Mouse (Mus musculus) kidney, embryonic 15.5 days (tissue): ENCODE results near the gene Mrps18a. TPM values are rescaled to one million over a fixed set of nuclear protein-coding genes. Genes with fewer than 3 reads are reported as not detected.

Experiments
- ATAC-seq: fragments of 200-750 bp; cut with Nextera tagmentation; replicated peaks from 2 replicates; pipeline ENCODE4 v1.8.0; 2017; ENCODE audit warnings: moderate TSS enrichment; ENCODE audit not compliant: low FRiP score
- H3K27ac ChIP-seq: fragments of 300-500 bp; sonication (generic); 2 replicates; pipeline ENCODE4 v1.5.1; 2015; ENCODE audit warnings: mild to moderate bottlenecking, inconsistent platforms
- H3K27me3 ChIP-seq: fragments of 300-500 bp; sonication (generic); 2 replicates; pipeline ENCODE4 v1.6.1; 2015; ENCODE audit warnings: inconsistent platforms
- H3K36me3 ChIP-seq: fragments of 300-500 bp; sonication (generic); 2 replicates; pipeline ENCODE4 v1.6.1; 2015; ENCODE audit warnings: inconsistent platforms
- H3K4me1 ChIP-seq: fragments of 300-500 bp; sonication (generic); 2 replicates; pipeline ENCODE4 v1.6.1; 2015; ENCODE audit warnings: inconsistent platforms
- H3K4me2 ChIP-seq: fragments of 300-500 bp; sonication (generic); 2 replicates; pipeline ENCODE4 v1.6.1; 2015; ENCODE audit warnings: moderate library complexity, mild to moderate bottlenecking, inconsistent platforms
- H3K4me3 ChIP-seq: fragments of 300-500 bp; sonication (generic); replicated peaks from 2 replicates; pipeline ENCODE4 v1.5.1; 2015; ENCODE audit warnings: mild to moderate bottlenecking, inconsistent platforms
- H3K9ac ChIP-seq: fragments of 300-500 bp; sonication (generic); 2 replicates; pipeline ENCODE4 v1.6.1; 2015; ENCODE audit warnings: mild to moderate bottlenecking, inconsistent platforms
- H3K9me3 ChIP-seq: fragments of 300-500 bp; sonication (generic); replicated peaks from 2 replicates; pipeline ENCODE4 v1.6.1; 2016; ENCODE audit warnings: inconsistent platforms
- WGBS: fragments of 180-500 bp; shearing (Covaris S2); methylation state at CpG from one replicate; pipeline ENCODE4 v1.1.7; 2015; ENCODE audit warnings: mixed read lengths; 5-methylcytosine and 5-hydroxymethylcytosine counted together
- polyA plus RNA-seq: library from polyadenylated mRNA; unstranded; fragments of >200 nt; fragmentation: Nextera tagmentation; extraction: Ambion mirVana; gene quantifications from 2 replicates; pipeline ENCODE4 v1.2.1, GENCODE M21; 2015

Mrps18a gene
- polyA plus RNA-seq: 154 and 155 TPM in 2 replicates

DNA sequence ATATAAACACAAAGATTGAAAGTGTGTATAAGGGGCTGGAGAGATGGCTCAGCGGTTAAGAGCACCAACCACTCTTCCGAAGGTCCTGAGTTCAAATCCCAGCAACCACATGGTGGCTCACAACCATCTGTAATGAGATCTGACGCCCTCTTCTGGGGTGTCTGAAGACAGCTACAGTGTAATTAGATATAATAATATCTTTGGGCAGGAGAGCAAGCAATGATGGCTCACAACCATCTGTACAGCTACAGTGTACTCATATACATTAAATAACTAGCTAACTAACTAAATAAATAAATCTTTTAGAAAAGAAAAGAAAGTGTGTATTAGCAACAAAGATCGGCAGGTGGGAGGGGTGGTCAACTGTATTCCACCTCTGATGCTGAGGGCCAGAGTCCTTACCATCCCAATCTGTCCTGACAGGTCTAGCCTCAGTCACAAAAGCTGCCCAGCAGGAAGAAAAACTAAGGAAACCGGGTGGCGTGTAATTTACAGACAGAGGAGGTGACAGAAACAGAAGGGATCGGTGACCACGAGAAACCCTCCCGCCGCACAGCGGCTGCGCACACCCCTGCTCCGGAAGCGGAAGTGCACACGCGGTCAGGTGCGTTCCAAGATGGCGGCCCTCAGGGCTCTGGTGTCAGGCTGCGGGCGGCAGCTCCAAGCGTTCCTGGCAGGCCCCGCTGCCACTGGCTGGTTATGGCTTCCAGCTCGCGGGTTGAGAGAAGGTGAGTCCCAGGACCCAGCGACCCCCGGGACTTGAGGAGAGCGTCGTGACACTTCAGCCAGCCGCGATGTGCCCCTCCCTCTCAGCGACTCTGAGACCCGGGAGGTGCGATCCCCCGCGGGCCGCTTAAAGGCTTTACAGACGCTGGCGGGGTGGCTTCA lies at the start of gene Mrps18a:
TSS of gene Mrps18a (plus strand) at position 585 of the 888 bp plus-strand sequence.
- Histone ChIP-seq H3K27me3 (0 out of 2 replicates have a peak, but pooled peaks cover 4% of the 10 kb centered on the region), H3K36me3 (peaks cover 12% of the 10 kb centered on the region; the same call in 1 of the 2 replicates)

DNA sequence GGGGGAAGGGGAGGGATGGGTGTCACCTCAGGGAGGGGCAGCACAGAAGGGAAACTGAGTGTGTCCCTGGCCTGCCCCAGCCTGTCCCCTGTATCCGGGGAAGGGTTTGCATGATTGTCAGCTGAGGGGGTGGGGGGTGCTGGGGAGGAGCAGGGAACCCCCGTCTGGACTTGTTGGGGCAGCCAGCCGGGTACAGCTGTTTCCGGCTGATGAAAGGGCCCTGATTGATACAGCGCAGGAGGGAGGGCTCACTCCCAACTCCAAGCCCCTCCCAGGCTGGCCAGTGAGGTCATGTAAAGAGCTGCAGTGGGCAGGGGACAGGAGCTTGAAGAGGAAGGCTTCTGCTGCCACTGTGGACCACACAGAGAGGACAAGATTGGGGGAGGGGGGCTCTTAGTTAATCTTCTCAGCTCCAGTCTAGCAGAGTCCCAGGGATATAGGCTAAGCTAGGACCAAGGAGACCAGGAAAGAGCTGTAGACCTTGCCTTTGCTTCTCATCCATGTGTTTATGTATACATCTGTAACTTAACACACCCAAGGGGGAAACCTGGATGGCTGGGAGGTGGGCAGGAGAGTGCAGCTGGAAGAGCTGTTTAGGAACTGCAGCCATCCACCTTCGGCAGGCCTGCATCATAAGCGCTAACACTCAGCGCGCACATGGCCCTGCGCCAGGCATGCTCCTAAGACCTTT lies 47.4 kb upstream of the Mrps18a start:
- peak overlapping the region; percentile 33 for H3K4me2 ChIP-seq
- H3K27me3 ChIP-seq: no peaks in the 10 kb centered on the region
- peak overlapping the region; percentile 75 for H3K27ac ChIP-seq
- H3K9ac ChIP-seq: no peak overlapping the region
- H3K9me3 ChIP-seq: no peaks in the 10 kb centered on the region
- peaks cover 20% of the 10 kb centered on the region for H3K4me1 ChIP-seq
- no peak overlapping the region for H3K4me3 ChIP-seq
- 18% methylated on average over 10 of the region's 10 CpGs for WGBS
- ATAC-seq: peak; percentile 80
- H3K36me3 ChIP-seq: no peaks in the 10 kb centered on the region

More for the DNA sequence above, at the start of gene Mrps18a:
- Histone ChIP-seq H3K4me3 (peak within 1 kb of the TSS; percentile 91), H3K4me1 (peaks cover 23% of the 10 kb centered on the region), H3K4me2 (peak within 1 kb of the TSS; percentile 86), H3K9ac (peak within 1 kb of the TSS; percentile 75), H3K9me3 (no peaks in the 10 kb centered on the region), H3K27ac (peak within 1 kb of the TSS; percentile 79)
- ATAC-seq: peak; percentile 94
- WGBS: 5% methylated on average over 38 of the region's 38 CpGs

DNA sequence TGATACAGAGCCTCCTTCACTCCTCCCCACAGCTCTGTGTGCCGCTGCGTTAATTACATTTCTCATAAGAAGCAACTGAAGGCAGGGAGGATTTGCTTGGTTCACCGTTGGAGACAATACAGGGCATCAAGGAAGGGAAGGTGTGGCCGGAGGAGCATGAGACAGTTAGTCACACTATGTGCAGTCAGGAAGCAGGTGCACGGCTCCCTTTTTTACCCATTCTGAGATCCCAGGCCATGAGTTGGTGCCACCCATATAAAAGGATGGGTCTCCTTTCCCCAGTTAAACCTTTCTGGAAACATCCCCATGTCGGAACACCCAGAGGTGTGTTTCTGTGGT lies 46.8 kb upstream of the Mrps18a start:
- Histone ChIP-seq H3K9me3 (no peaks in the 10 kb centered on the region), H3K27ac (peak overlapping the region; percentile 75; the same call in 1 of the 2 replicates), H3K4me3 (no peak overlapping the region), H3K36me3 (no peaks in the 10 kb centered on the region), H3K4me1 (peaks cover 20% of the 10 kb centered on the region), H3K27me3 (no peaks in the 10 kb centered on the region), H3K9ac (no peak overlapping the region), H3K4me2 (peak overlapping the region; percentile 33; the same call in 1 of the 2 replicates)
- no peak for ATAC-seq
- 33% methylated on average over 6 of the region's 6 CpGs for WGBS

DNA sequence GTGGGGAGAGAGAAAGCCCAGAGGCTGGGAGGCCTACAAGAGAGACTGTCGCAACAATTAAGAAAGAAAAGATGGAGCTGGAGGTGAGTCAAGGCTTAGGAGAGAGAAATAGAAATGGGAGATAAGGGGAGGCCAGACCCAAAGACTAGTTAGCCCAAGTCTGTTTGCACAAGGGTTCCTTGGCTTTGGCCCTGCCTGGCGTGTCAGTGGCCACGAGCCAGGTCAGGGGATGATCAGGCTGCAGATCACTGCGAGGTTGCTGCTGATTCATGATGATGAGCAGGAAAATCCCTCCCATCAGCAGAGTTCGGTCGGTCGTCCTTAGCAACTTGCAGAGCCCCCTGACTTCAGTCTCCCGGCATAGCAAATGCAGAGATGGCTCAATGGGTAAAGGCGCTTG lies 40.7 kb upstream of the Mrps18a start:
- Histone ChIP-seq H3K27me3 (no peaks in the 10 kb centered on the region), H3K4me3 (no peak overlapping the region), H3K4me2 (no peak overlapping the region), H3K9me3 (no peaks in the 10 kb centered on the region), H3K36me3 (no peaks in the 10 kb centered on the region), H3K4me1 (peaks cover 15% of the 10 kb centered on the region), H3K9ac (no peak overlapping the region), H3K27ac (no peak overlapping the region)
- 75% methylated on average over 9 of the region's 9 CpGs for WGBS
- ATAC-seq: no peak

DNA sequence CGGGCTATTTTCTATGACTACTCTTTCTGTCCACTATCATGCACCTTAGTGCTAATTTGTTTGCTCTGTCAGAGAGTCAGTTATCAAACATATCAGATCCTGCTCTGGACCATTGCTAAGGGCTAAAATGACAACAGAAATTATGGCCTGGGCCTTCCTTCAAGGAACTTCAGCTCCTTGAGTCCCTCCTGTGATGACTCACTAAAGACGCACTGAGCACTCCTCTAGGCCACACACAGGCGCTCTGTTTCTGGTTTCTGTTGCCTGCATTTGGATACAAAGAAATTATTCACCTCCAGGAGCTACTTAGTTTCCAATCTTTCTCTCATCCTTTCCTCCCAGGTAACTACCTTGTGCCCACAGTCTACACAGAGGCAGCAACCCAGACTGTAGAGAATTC lies 39.3 kb upstream of the Mrps18a start:
- H3K27ac ChIP-seq: no peak overlapping the region
- WGBS: 80% methylated on average over 3 of the region's 3 CpGs
- H3K36me3 ChIP-seq: no peaks in the 10 kb centered on the region
- H3K4me3 ChIP-seq: no peak overlapping the region
- no peak overlapping the region for H3K9ac ChIP-seq
- no peaks in the 10 kb centered on the region for H3K9me3 ChIP-seq
- no peak for ATAC-seq
- H3K27me3 ChIP-seq: no peaks in the 10 kb centered on the region
- H3K4me2 ChIP-seq: no peak overlapping the region
- H3K4me1 ChIP-seq: peaks cover 26% of the 10 kb centered on the region

DNA sequence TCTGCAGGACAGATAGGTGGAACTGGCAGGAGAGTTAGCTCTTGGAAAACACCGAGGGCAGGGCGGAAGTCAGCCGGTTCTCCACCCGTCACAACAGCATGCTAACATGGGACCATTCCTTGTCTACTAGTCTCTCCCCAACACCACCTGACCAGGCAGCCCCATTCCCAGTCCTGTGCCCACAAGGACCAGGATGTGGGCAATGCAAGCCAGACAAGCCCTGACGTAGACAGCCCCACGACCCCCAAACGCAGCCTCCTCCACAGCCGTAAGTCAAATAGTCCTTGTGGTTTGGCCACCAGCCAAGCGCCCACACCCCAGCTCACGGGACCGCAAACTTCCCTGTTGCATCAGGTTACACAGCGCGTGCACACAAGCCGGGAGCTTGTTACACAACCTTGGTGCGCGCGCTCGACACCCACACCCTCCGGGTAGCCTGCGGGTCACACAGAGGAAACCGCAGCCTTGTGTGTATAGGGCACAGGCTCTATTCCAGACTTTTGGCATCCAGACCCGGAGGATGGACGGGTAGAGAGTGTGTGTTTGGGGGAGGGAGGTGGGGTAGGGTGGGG lies 37.0 kb upstream of the Mrps18a start:
- Histone ChIP-seq H3K27ac (peak overlapping the region; percentile 70), H3K4me1 (peaks cover 33% of the 10 kb centered on the region), H3K36me3 (no peaks in the 10 kb centered on the region), H3K4me3 (peak overlapping the region; percentile 28), H3K9me3 (no peaks in the 10 kb centered on the region), H3K9ac (no peak overlapping the region), H3K27me3 (no peaks in the 10 kb centered on the region), H3K4me2 (peak overlapping the region; percentile 61)
- 10% methylated on average over 23 of the region's 23 CpGs for WGBS
- ATAC-seq: peak; percentile 78

DNA sequence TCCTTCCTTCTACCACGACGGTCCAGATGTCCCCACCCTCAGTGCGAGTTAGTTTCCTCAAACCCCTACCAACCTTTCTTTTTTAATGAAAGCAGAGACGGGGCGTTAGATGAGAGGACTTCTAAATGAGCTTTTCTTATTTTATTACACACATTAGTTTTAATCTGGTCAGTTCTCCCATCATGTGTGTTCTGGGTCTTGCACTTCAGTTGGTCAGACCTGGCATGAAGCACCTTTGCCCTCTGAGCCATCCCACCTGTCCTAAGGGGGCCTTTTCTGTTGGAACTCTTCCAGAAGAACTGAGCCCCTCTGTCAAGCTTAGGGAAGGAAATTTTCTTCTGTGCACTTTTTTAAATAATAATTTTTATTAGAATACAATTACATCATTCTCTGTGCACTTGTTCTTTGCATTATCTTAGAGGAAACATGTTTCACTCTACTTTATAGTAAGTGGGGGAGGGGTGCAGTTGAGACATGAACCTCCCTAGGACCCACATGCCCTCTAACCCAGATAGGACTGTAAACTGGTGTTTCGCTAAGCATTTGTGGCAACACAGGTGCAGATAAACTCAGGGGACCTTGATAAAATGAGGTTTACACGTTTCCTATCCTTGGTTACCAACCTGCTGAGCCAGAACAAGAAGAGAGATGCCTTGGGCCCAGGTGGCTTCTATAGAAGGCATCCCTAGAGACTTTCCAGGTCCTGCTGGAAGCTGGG lies 36.2 kb upstream of the Mrps18a start:
- WGBS: 44% methylated on average over 7 of the region's 7 CpGs
- Histone ChIP-seq H3K4me2 (peak overlapping the region; percentile 61), H3K4me3 (peak overlapping the region; percentile 28), H3K36me3 (no peaks in the 10 kb centered on the region), H3K27me3 (no peaks in the 10 kb centered on the region), H3K4me1 (peaks cover 33% of the 10 kb centered on the region), H3K27ac (peak overlapping the region; percentile 70), H3K9ac (no peak overlapping the region), H3K9me3 (no peaks in the 10 kb centered on the region)
- no peak for ATAC-seq

DNA sequence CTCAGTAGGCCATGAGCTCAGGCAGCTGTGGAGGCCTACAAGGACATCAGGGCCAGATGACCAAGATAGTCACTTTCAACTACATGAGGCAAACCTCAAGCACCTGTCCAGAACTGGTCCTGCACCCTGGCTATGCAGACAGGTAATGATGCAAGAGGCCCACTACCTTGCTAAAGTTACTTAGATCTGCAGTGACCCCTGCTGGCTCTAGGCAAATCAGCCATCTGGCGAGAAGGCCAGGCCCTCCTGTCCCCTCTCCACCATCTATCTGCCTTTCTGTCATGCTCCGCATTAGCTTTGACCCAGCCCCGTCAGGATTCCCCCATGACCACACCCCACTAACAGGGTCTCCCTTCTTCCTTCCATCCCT lies 35.7 kb upstream of the Mrps18a start:
- Histone ChIP-seq H3K4me3 (no peak overlapping the region), H3K27ac (0 out of 2 replicates have a peak overlapping the region, but pooled peaks have one; percentile 70), H3K36me3 (no peaks in the 10 kb centered on the region), H3K9me3 (no peaks in the 10 kb centered on the region), H3K4me1 (peaks cover 38% of the 10 kb centered on the region), H3K27me3 (no peaks in the 10 kb centered on the region), H3K4me2 (no peak overlapping the region), H3K9ac (no peak overlapping the region)
- no peak for ATAC-seq
- 49% methylated on average over 3 of the region's 3 CpGs for WGBS

DNA sequence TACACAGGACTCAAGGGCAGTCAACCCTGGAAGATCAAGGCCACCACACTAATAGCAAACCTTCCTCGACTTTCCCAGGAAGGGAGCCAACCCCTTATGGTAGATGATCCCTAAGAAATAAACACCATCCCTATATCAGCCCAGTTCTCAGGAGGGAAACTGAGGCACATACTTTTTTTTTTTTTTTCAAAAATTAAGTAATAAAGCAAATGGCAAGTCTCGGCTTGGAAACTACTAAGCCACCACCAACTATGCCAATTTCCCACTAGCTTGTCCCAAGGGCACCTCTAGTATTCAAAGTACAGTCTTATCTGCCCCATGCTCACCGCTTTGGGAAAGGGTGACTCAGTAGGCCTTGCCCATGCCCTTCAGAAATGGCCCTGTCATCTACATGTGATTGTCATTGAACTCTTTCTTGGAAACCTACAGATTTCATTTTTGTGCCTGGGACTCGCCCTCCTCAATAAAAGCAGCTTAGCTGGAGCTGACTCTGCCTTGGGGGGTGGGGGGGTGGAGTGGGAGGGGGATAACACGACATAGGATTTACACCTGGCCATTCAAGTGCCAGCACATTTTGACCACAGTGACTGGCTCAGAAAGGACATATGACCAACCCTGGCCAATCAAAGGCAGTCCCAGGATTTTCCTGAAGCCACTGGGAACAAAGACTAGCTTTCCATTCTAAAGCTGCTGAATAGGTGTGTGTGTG lies 35.1 kb upstream of the Mrps18a start:
- no peak overlapping the region for H3K9ac ChIP-seq
- 67% methylated on average over 5 of the region's 5 CpGs for WGBS

DNA sequence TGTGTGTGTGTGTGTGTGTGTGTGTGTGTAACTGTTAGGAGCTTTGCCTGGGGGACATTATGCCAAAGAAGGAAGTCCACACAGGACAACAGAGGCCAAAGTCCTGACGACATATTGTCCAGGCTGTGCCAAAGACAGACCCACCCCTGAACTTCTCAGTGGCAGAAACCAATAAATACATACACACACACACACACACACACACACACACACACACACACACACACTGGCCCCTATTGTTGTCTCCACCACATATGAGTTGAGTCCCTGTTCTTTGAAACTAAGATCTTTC lies 34.6 kb upstream of the Mrps18a start:
- Histone ChIP-seq H3K27ac (no peak overlapping the region), H3K4me2 (no peak overlapping the region), H3K4me3 (no peak overlapping the region), H3K4me1 (peaks cover 49% of the 10 kb centered on the region), H3K9ac (no peak overlapping the region), H3K9me3 (no peaks in the 10 kb centered on the region), H3K27me3 (no peaks in the 10 kb centered on the region), H3K36me3 (no peaks in the 10 kb centered on the region)
- WGBS: 40% methylated on average over 1 of the region's 1 CpGs
- ATAC-seq: no peak

More for the DNA sequence above, 35.1 kb upstream of the Mrps18a start:
- Histone ChIP-seq H3K4me3 (no peak overlapping the region), H3K27me3 (no peaks in the 10 kb centered on the region), H3K9me3 (no peaks in the 10 kb centered on the region), H3K4me2 (no peak overlapping the region), H3K27ac (no peak overlapping the region), H3K4me1 (peaks cover 44% of the 10 kb centered on the region), H3K36me3 (no peaks in the 10 kb centered on the region)
- ATAC-seq: no peak

DNA sequence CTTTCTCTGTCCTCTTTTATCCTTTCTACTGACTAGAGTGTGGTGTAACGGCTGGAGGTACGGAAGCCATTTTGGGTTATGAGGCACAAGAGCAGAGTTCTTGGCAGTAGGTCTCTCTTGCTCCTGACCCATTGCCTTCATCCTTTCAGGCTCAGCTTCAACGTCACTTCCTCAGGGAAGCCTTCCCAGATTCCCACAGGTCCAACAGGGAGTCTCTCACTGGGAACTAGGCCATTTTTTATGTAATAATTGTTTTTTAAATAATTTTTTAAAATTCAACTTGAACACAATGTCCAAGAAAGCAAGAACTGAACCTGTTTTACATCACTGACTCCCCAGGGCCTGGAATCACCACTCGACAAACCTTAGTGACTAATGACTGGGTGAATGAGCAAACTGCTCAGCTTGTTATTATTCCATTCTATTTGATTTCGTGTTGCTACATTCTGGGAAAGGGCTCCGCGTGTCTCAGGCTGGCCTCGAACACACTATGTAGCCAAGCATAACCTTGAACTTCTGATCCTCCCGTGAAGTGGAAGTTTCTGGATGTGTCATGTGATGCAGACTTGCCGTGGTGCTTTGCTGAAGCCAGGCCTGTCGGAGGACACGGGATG lies 32.8 kb upstream of the Mrps18a start:
- no peaks in the 10 kb centered on the region for H3K9me3 ChIP-seq
- no peaks in the 10 kb centered on the region for H3K27me3 ChIP-seq
- H3K9ac ChIP-seq: no peak overlapping the region
- 90% methylated on average over 12 of the region's 12 CpGs for WGBS
- ATAC-seq: no peak
- H3K27ac ChIP-seq: no peak overlapping the region
- H3K36me3 ChIP-seq: no peaks in the 10 kb centered on the region
- peaks cover 55% of the 10 kb centered on the region for H3K4me1 ChIP-seq
- no peak overlapping the region for H3K4me3 ChIP-seq
- H3K4me2 ChIP-seq: no peak overlapping the region
